Mouse (Mus musculus): Measurements from ENCODE around the gene Epb41l4b. TPM values are rescaled to one million over a fixed set of nuclear protein-coding genes. Genes with fewer than 3 reads are reported as not detected.

Epb41l4b gene
- polyA plus RNA-seq, 1 experiment, result 1.1 TPM

- peaks cover 89% of the 10 kb centered on the region for H3K79me2 ChIP-seq (ENCODE audit: control insufficient read depth, insufficient read depth)
- TF ChIP-seq CEBPB (IDR thresholded peaks at IDR 0.05; ENCODE audit: low read depth) (no peak), USF1 (IDR thresholded peaks at IDR 0.05; ENCODE audit: low read depth) (no peak), CTCF (IDR thresholded peaks at IDR 0.05; ENCODE audit: control insufficient read depth, insufficient read depth, insufficient read length) (no peak), MAX (IDR thresholded peaks at IDR 0.05) (no peak), MYOD1 (IDR thresholded peaks at IDR 0.05; ENCODE audit: control insufficient read depth, insufficient read length, low read depth) (no peak), MYOG (IDR thresholded peaks at IDR 0.05; ENCODE audit: control insufficient read depth, extremely low read depth, insufficient read length) (no peak), FOSL1 (IDR thresholded peaks at IDR 0.05; ENCODE audit: insufficient read depth, low read length, poor library complexity, severe bottlenecking) (no peak)
Measured at GRCm38 (mm10) chr4:56943258-56943657, 200.0 kb downstream of the Epb41l4b start.

GRCm38 (mm10) chr4:56942567-56942966 is 200.7 kb downstream of the Epb41l4b start:
- Histone ChIP-seq H3K79me2 (ENCODE audit: control insufficient read depth, insufficient read depth) (peaks cover 96% of the 10 kb centered on the region), H3K36me3 (ENCODE audit: control insufficient read depth, insufficient read depth) (no peaks in the 10 kb centered on the region), H3ac (ENCODE audit: control insufficient read depth, insufficient read length, low read depth) (no peak overlapping the region), H3K79me3 (ENCODE audit: low read depth) (peaks cover 83% of the 10 kb centered on the region), H3K4me3 (ENCODE audit: insufficient read depth, poor library complexity, severe bottlenecking) (no peak overlapping the region), H3K27me3 (ENCODE audit: control insufficient read depth, insufficient read depth, insufficient read length) (no peaks in the 10 kb centered on the region)
- TF ChIP-seq MYOD1 (IDR thresholded peaks at IDR 0.05; ENCODE audit: control insufficient read depth, insufficient read length, low read depth) (no peak), FOSL1 (IDR thresholded peaks at IDR 0.05; ENCODE audit: insufficient read depth, low read length, poor library complexity, severe bottlenecking) (no peak), CEBPB (IDR thresholded peaks at IDR 0.05; ENCODE audit: low read depth) (no peak), MAX (IDR thresholded peaks at IDR 0.05) (no peak), MYOG (IDR thresholded peaks at IDR 0.05; ENCODE audit: control insufficient read depth, extremely low read depth, insufficient read length) (no peak), CTCF (IDR thresholded peaks at IDR 0.05; ENCODE audit: control insufficient read depth, insufficient read depth, insufficient read length) (no peak), USF1 (IDR thresholded peaks at IDR 0.05; ENCODE audit: low read depth) (no peak)

More at GRCm38 (mm10) chr4:56943258-56943657, 200.0 kb downstream of the Epb41l4b start:
- Histone ChIP-seq H3ac (ENCODE audit: control insufficient read depth, insufficient read length, low read depth) (no peak overlapping the region), H3K4me3 (ENCODE audit: insufficient read depth, poor library complexity, severe bottlenecking) (no peak overlapping the region), H3K36me3 (ENCODE audit: control insufficient read depth, insufficient read depth) (no peaks in the 10 kb centered on the region), H3K27me3 (ENCODE audit: control insufficient read depth, insufficient read depth, insufficient read length) (no peaks in the 10 kb centered on the region), H3K79me3 (ENCODE audit: low read depth) (peaks cover 79% of the 10 kb centered on the region)

Other genes starting within 250 kb of the Epb41l4b start
- 5.7 TPM for gene Tmem245, start 196.0 kb downstream of the Epb41l4b start, polyA plus RNA-seq (2012; fragmentation: generic; extraction: Trizol)
- gene Frrs1l, start 153.0 kb downstream of the Epb41l4b start, polyA plus RNA-seq (2012; fragmentation: generic; extraction: Trizol), result under 0.01 TPM
- gene Ptpn3, start 158.4 kb upstream of the Epb41l4b start, polyA plus RNA-seq (2012; fragmentation: generic; extraction: Trizol), result 3.1 TPM